Mouse (Mus musculus) spleen, adult 12 weeks (tissue): ENCODE data around the gene Pcolce2.

Experiments used
- DNase-seq: peaks from one replicate; pipeline ENCODE4 v3.0.0; 2022; ENCODE audit warnings: low spot score

Pcolce2 gene

DNA sequence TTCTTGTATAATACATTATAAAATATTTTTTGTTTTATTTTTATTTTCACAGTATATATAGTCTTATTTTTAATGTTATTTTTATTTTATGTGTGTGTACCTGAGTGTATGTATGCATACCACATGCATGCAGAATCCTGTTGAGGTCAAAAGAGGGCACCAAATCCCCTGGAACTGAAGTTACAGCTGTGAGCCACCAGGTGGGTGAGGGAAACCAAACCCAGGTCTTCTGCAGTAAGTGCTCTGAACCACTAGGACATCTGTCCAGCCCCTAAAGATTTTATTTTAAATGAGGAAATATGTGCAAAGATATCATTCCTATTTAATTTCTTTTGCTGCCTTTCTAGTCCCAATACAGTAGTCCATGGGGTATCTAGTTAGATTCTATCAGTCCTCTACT, 71.5 kb downstream of the Pcolce2 start:
- DNase-seq, result no peak

- no peak for DNase-seq
Measured at GRCm38 (mm10) chr9:95712574-95712973, 75.2 kb downstream of the Pcolce2 start.

DNA sequence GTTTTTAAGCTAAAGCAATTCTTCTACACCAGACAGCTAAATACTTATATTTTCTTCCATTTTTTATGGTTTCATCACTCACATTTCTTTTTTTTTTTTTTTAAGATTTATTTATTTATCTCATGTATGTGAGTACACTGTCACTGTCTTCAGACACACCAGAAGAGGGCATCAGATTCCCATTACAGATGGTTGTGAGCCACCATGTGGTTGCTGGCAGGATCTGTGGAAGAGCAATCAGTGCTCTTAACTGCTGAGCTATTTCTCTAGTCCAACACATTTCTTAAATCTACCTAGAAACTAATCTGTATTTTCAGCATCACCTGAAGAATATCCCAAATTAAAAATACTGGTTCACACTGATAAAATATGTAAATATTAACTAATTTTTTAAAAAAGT, 98.8 kb downstream of the Pcolce2 start:
- no peak for DNase-seq

- no peak for DNase-seq
Measured at GRCm38 (mm10) chr9:95744845-95745613, 107.6 kb downstream of the Pcolce2 start.

DNA sequence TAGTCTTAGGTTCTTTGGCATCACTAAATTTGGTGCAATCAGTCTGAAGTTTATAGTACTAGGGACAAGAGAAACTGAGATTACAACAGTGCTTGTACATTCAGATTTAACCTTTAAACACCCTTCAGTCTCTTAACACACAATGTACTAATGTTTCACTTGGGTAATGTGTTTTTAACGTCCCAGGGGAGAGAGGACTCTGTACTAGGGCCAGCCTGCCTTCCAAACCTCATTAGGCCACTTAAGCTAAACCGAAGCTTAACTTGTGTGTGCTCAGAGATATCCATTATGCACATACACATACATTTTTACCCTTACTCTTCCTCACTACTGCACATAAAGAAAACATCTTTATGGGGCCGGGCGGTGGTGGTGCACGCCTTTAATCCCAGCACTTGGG, 109.9 kb downstream of the Pcolce2 start:
- no peak for DNase-seq
